Mouse (Mus musculus) limb, embryonic 14.5 days (tissue): ENCODE data around the gene Cyp2b19. TPM values are rescaled to one million over a fixed set of nuclear protein-coding genes. Genes with fewer than 3 reads are reported as not detected.

Source experiments
- ATAC-seq: fragments of 200-750 bp; cut with Nextera tagmentation; 2 replicates; pipeline ENCODE4 v1.8.0; 2017; ENCODE audit warnings: low read depth, moderate number of reproducible peaks, moderate TSS enrichment; ENCODE audit not compliant: low FRiP score
- DNase-seq: peaks from one replicate; pipeline ENCODE4 v3.0.0-alpha.2; 2015; ENCODE audit warnings: low spot score
- H3K27ac ChIP-seq: fragments of 300-500 bp; sonication (generic); replicated peaks from 2 replicates; pipeline ENCODE4 v1.5.1; 2014; ENCODE audit warnings: low read depth, mild to moderate bottlenecking, low read length, moderate library complexity, mixed read lengths
- H3K27me3 ChIP-seq: fragments of 300-500 bp; sonication (generic); 2 replicates; pipeline ENCODE4 v1.6.1; 2014; ENCODE audit warnings: low read length, mixed read lengths; ENCODE audit not compliant: control insufficient read depth, insufficient read depth
- H3K36me3 ChIP-seq: fragments of 300-500 bp; sonication (generic); 2 replicates; pipeline ENCODE4 v1.6.1; 2014; ENCODE audit warnings: mild to moderate bottlenecking, low read length, moderate library complexity, mixed read lengths; ENCODE audit not compliant: control insufficient read depth, insufficient read depth
- H3K4me1 ChIP-seq: fragments of 300-500 bp; sonication (generic); 2 replicates; pipeline ENCODE4 v1.6.1; 2014; ENCODE audit warnings: antibody characterized with exemption, low read length, mixed read lengths; ENCODE audit not compliant: control insufficient read depth, insufficient read depth
- H3K4me2 ChIP-seq: fragments of 300-500 bp; sonication (generic); replicated peaks from 2 replicates; pipeline ENCODE4 v1.6.1; 2014; ENCODE audit warnings: low read depth, mild to moderate bottlenecking, low read length, moderate library complexity; ENCODE audit not compliant: severe bottlenecking
- H3K4me3 ChIP-seq: fragments of 300-500 bp; sonication (generic); replicated peaks from 2 replicates; pipeline ENCODE4 v1.5.1; 2014; ENCODE audit warnings: low read length
- H3K9ac ChIP-seq: fragments of 300-500 bp; sonication (generic); 2 replicates; pipeline ENCODE4 v1.6.1; 2014; ENCODE audit warnings: mild to moderate bottlenecking, low read depth, low read length, moderate library complexity; ENCODE audit not compliant: severe bottlenecking
- H3K9me3 ChIP-seq: fragments of 300-500 bp; sonication (generic); 2 replicates; pipeline ENCODE4 v1.6.1; 2016; ENCODE audit warnings: low read length; ENCODE audit not compliant: control insufficient read depth
- POLR2A ChIP-seq: fragments of 200-500 bp; IDR thresholded peaks from 2 replicates; pipeline ENCODE4 v1.8.0; 2012; ENCODE audit warnings: inconsistent platforms, mild to moderate bottlenecking, moderate library complexity, borderline replicate concordance; ENCODE audit not compliant: insufficient read depth, insufficient read length; ENCODE audit errors: extremely low read depth
- WGBS: fragments of 180-500 bp; shearing (Covaris S2); extraction: QIAGEN DNeasy Blood & Tissue Kit; methylation state at CpG from one replicate; pipeline ENCODE4 v1.1.7; 2014; 5-methylcytosine and 5-hydroxymethylcytosine counted together
- polyA plus RNA-seq, 2 experiments: library from polyadenylated mRNA; depleted of rRNA in 1 of 2; stranded (reverse) in 1 of 2; unstranded in 1 of 2; fragments of >200 nt; fragmentation: Nextera tagmentation in 1 of 2; extraction: Ambion mirVana in 1 of 2; gene quantifications; 2 replicates each; pipeline versions ENCODE4 v1.2.1 to v1.2.3; 2012 to 2014

The Cyp2b19 gene
- polyA plus RNA-seq (2012; rRNA removed) = 0.79 and 1.2 TPM in 2 replicates
- polyA plus RNA-seq (2014; fragmentation: Nextera tagmentation; extraction: Ambion mirVana) = 0.36 and 0.77 TPM in 2 replicates

GRCm38 (mm10) chr7:26756842-26757241 is at the start of gene Cyp2b19:
Gene Cyp2b19 (plus strand): TSS chr7:26757142.
- WGBS = 67% methylated on average over 2 of the region's 2 CpGs
- ATAC-seq = no peak
- H3K9me3 ChIP-seq = no peaks in the 10 kb centered on the region

GRCm38 (mm10) chr7:26711061-26711460 is 45.9 kb upstream of the Cyp2b19 start:
- Histone ChIP-seq H3K4me1 (no peaks in the 10 kb centered on the region), H3K27me3 (no peaks in the 10 kb centered on the region), H3K4me2 (no peak overlapping the region), H3K36me3 (no peaks in the 10 kb centered on the region), H3K9me3 (no peaks in the 10 kb centered on the region), H3K27ac (no peak overlapping the region), H3K9ac (no peak overlapping the region), H3K4me3 (no peak overlapping the region)
- WGBS = 91% methylated on average over 11 of the region's 11 CpGs
- no peak for TF ChIP-seq POLR2A
- ATAC-seq (no peak), DNase-seq (no peak)

More at GRCm38 (mm10) chr7:26756842-26757241, at the start of gene Cyp2b19:
- no peak within 1 kb of the TSS for H3K4me3 ChIP-seq
- no peak within 1 kb of the TSS for H3K27ac ChIP-seq
- H3K36me3 ChIP-seq = no peaks in the 10 kb centered on the region
- no peak for DNase-seq
- no peak for TF ChIP-seq POLR2A
- H3K4me1 ChIP-seq = no peaks in the 10 kb centered on the region
- no peak within 1 kb of the TSS for H3K4me2 ChIP-seq
- H3K9ac ChIP-seq = no peak within 1 kb of the TSS
- H3K27me3 ChIP-seq = no peaks in the 10 kb centered on the region

GRCm38 (mm10) chr7:26738940-26739339 is 18.0 kb upstream of the Cyp2b19 start:
- no peak overlapping the region for H3K27ac ChIP-seq
- DNase-seq (no peak), ATAC-seq (no peak)
- H3K9me3 ChIP-seq = no peaks in the 10 kb centered on the region
- no peaks in the 10 kb centered on the region for H3K36me3 ChIP-seq
- no peaks in the 10 kb centered on the region for H3K27me3 ChIP-seq
- TF ChIP-seq POLR2A = no peak
- no peaks in the 10 kb centered on the region for H3K4me1 ChIP-seq
- no peak overlapping the region for H3K4me2 ChIP-seq
- H3K9ac ChIP-seq = no peak overlapping the region
- H3K4me3 ChIP-seq = no peak overlapping the region

GRCm38 (mm10) chr7:26743948-26744347 is 13.0 kb upstream of the Cyp2b19 start:
- no peak overlapping the region for H3K4me3 ChIP-seq
- no peak for ATAC-seq
- H3K4me1 ChIP-seq = no peaks in the 10 kb centered on the region
- no peak overlapping the region for H3K27ac ChIP-seq
- H3K36me3 ChIP-seq = no peaks in the 10 kb centered on the region
- WGBS = 71% methylated on average over 4 of the region's 4 CpGs
- no peaks in the 10 kb centered on the region for H3K9me3 ChIP-seq
- H3K9ac ChIP-seq = no peak overlapping the region
- no peak for DNase-seq
- TF ChIP-seq POLR2A = no peak
- no peak overlapping the region for H3K4me2 ChIP-seq
- H3K27me3 ChIP-seq = no peaks in the 10 kb centered on the region

- DNase-seq (no peak), ATAC-seq (no peak)
- H3K9me3 ChIP-seq = no peaks in the 10 kb centered on the region
- H3K9ac ChIP-seq = no peak overlapping the region
- no peaks in the 10 kb centered on the region for H3K4me1 ChIP-seq
- no peak overlapping the region for H3K4me2 ChIP-seq
- WGBS = 83% methylated on average over 1 of the region's 1 CpGs
- no peak overlapping the region for H3K27ac ChIP-seq
- no peak for TF ChIP-seq POLR2A
- no peaks in the 10 kb centered on the region for H3K36me3 ChIP-seq
- no peaks in the 10 kb centered on the region for H3K27me3 ChIP-seq
- no peak overlapping the region for H3K4me3 ChIP-seq
Observed at GRCm38 (mm10) chr7:26745486-26745885, 11.5 kb upstream of the Cyp2b19 start.

- Histone ChIP-seq H3K27me3 (no peaks in the 10 kb centered on the region), H3K27ac (no peak overlapping the region), H3K9me3 (no peaks in the 10 kb centered on the region), H3K4me1 (no peaks in the 10 kb centered on the region), H3K4me3 (no peak overlapping the region), H3K4me2 (no peak overlapping the region), H3K36me3 (no peaks in the 10 kb centered on the region), H3K9ac (no peak overlapping the region)
- DNase-seq (no peak), ATAC-seq (no peak)
- WGBS = 48% methylated on average over 1 of the region's 1 CpGs
- no peak for TF ChIP-seq POLR2A
Observed at GRCm38 (mm10) chr7:26767084-26767483, 10.1 kb downstream of the Cyp2b19 start.
